Mouse (Mus musculus): Measurements from ENCODE around the gene Vmn2r124. TPM values are rescaled to one million over a fixed set of nuclear protein-coding genes. Genes with fewer than 3 reads are reported as not detected.

Gene Vmn2r124
- 0.02 TPM for polyA plus RNA-seq (2017; shearing (Covaris generic))

DNA sequence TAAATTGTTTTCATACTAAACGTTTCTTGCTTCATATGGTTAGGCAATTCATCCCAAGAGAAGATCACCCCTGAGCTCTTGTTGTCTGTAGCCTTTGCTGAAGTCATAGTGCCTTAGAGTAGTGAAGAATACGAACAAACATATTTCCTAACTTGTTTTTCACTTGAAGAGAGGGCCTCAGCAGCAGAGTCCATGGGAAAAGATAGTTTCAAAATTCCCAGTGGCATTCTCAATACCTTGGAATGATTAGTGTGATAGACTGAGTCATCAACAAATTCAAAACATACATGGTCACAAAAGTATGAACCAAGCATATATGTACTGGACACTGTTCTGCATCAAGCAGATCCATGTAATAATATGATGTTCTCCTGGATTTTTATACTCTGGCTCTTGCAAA is at the start of gene Vmn2r124:
Gene Vmn2r124 (plus strand): TSS at position 301 of the 400 bp plus-strand sequence.

DNA sequence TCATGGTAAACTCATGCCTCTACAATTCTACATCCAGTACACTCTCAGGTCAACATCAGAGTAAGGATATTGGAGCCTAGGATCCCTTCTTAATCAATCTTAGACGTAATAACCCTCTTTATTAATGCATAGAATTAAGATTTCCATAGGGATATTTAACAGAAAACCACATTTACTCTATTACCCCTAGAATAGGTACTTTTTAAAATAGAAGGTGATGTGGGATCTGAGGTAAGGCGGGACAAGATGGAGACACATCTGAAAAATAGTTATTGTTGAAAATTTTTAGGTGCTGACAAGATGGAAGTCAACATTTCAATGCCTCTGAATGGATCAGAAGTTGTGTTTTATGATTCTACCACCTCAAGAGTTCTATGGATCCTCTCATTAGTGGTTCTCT is 27.8 kb upstream of the Vmn2r124 start, which contains the start of gene Fpr-rs4:
Gene Fpr-rs4 (plus strand): TSS at position 301 of the 400 bp plus-strand sequence.

DNA sequence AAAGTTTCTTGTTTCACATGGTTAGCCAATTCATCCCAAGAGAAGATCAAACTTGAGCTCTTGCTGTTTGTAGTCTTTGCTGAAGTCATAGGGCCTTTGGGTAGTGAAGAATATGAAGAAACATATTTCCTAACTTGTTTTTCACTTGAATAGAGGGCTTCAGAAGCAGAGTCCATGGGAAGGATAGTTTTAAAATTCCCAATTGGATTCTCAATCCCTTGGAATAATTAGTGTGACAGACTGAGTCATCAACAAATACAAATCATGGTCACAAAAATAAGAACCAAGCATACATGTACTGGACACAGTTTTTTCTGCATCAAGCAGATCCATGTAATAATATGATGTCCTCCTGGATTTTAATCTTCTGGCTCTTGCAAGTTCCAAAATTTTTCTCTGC is 35.5 kb downstream of the Vmn2r124 start, which contains the start of gene Vmn2r91:
Gene Vmn2r91 (plus strand): TSS at position 301 of the 400 bp plus-strand sequence.

Other genes with a start within 250 kb of the Vmn2r124 start
- 4.0 TPM for gene Spaca6, start 222.3 kb upstream of the Vmn2r124 start, polyA plus RNA-seq (2017; shearing (Covaris generic))
- gene Has1, start 194.2 kb upstream of the Vmn2r124 start, polyA plus RNA-seq (2017; shearing (Covaris generic)): not detected
- 0.13 TPM for gene Fpr1, start 165.5 kb upstream of the Vmn2r124 start, polyA plus RNA-seq (2017; shearing (Covaris generic))
- not detected for gene Fpr2, start 161.6 kb upstream of the Vmn2r124 start, polyA plus RNA-seq (2017; shearing (Covaris generic))
- gene Fpr3, start 161.6 kb upstream of the Vmn2r124 start, polyA plus RNA-seq (2017; shearing (Covaris generic)): not detected
- not detected for gene Fpr-rs4, start 27.7 kb upstream of the Vmn2r124 start, polyA plus RNA-seq (2017; shearing (Covaris generic))
- gene Vmn2r91, start 35.6 kb downstream of the Vmn2r124 start, polyA plus RNA-seq (2017; shearing (Covaris generic)): not detected
- gene Vmn2r92, start 102.5 kb downstream of the Vmn2r124 start, polyA plus RNA-seq (2017; shearing (Covaris generic)): 0.10 TPM
- gene Vmn2r94, start 228.3 kb downstream of the Vmn2r124 start, polyA plus RNA-seq (2017; shearing (Covaris generic)): not detected
- gene Vmn2r93, start 248.7 kb downstream of the Vmn2r124 start, polyA plus RNA-seq (2017; shearing (Covaris generic)): not detected

All from CD4-positive, CD25-positive, alpha-beta regulatory T cell (primary cell).